Mouse (Mus musculus) limb, embryonic 14.5 days (tissue): Measurements from ENCODE around the gene G430095P16Rik. TPM values are rescaled to one million over a fixed set of nuclear protein-coding genes. Genes with fewer than 3 reads are reported as not detected.
A peak's percentile ranks its signal among the peaks of the same experiment; 100 is the strongest.

ENCODE experiments used
- ATAC-seq: fragments of 200-750 bp; cut with Nextera tagmentation; 2 replicates; pipeline ENCODE4 v1.8.0; 2017; ENCODE audit warnings: low read depth, moderate number of reproducible peaks, moderate TSS enrichment; ENCODE audit not compliant: low FRiP score
- DNase-seq: peaks from one replicate; pipeline ENCODE4 v3.0.0-alpha.2; 2015; ENCODE audit warnings: low spot score
- H3K27ac ChIP-seq: fragments of 300-500 bp; sonication (generic); replicated peaks from 2 replicates; pipeline ENCODE4 v1.5.1; 2014; ENCODE audit warnings: low read depth, mild to moderate bottlenecking, low read length, moderate library complexity, mixed read lengths
- H3K27me3 ChIP-seq: fragments of 300-500 bp; sonication (generic); 2 replicates; pipeline ENCODE4 v1.6.1; 2014; ENCODE audit warnings: low read length, mixed read lengths; ENCODE audit not compliant: control insufficient read depth, insufficient read depth
- H3K36me3 ChIP-seq: fragments of 300-500 bp; sonication (generic); 2 replicates; pipeline ENCODE4 v1.6.1; 2014; ENCODE audit warnings: mild to moderate bottlenecking, low read length, moderate library complexity, mixed read lengths; ENCODE audit not compliant: control insufficient read depth, insufficient read depth
- H3K4me1 ChIP-seq: fragments of 300-500 bp; sonication (generic); 2 replicates; pipeline ENCODE4 v1.6.1; 2014; ENCODE audit warnings: antibody characterized with exemption, low read length, mixed read lengths; ENCODE audit not compliant: control insufficient read depth, insufficient read depth
- H3K4me2 ChIP-seq: fragments of 300-500 bp; sonication (generic); replicated peaks from 2 replicates; pipeline ENCODE4 v1.6.1; 2014; ENCODE audit warnings: low read depth, mild to moderate bottlenecking, low read length, moderate library complexity; ENCODE audit not compliant: severe bottlenecking
- H3K4me3 ChIP-seq: fragments of 300-500 bp; sonication (generic); replicated peaks from 2 replicates; pipeline ENCODE4 v1.5.1; 2014; ENCODE audit warnings: low read length
- H3K9ac ChIP-seq: fragments of 300-500 bp; sonication (generic); 2 replicates; pipeline ENCODE4 v1.6.1; 2014; ENCODE audit warnings: mild to moderate bottlenecking, low read depth, low read length, moderate library complexity; ENCODE audit not compliant: severe bottlenecking
- H3K9me3 ChIP-seq: fragments of 300-500 bp; sonication (generic); 2 replicates; pipeline ENCODE4 v1.6.1; 2016; ENCODE audit warnings: low read length; ENCODE audit not compliant: control insufficient read depth
- POLR2A ChIP-seq: fragments of 200-500 bp; IDR thresholded peaks from 2 replicates; pipeline ENCODE4 v1.8.0; 2012; ENCODE audit warnings: inconsistent platforms, mild to moderate bottlenecking, moderate library complexity, borderline replicate concordance; ENCODE audit not compliant: insufficient read depth, insufficient read length; ENCODE audit errors: extremely low read depth
- WGBS: fragments of 180-500 bp; shearing (Covaris S2); extraction: QIAGEN DNeasy Blood & Tissue Kit; methylation state at CpG from one replicate; pipeline ENCODE4 v1.1.7; 2014; 5-methylcytosine and 5-hydroxymethylcytosine counted together
- polyA plus RNA-seq, 2 experiments: library from polyadenylated mRNA; depleted of rRNA in 1 of 2; stranded (reverse) in 1 of 2; unstranded in 1 of 2; fragments of >200 nt; fragmentation: Nextera tagmentation in 1 of 2; extraction: Ambion mirVana in 1 of 2; gene quantifications; 2 replicates each; pipeline versions ENCODE4 v1.2.1 to v1.2.3; 2012 to 2014

Gene G430095P16Rik
- polyA plus RNA-seq, 2 experiments: 4.3 to 5.7 TPM

GRCm38 (mm10) chr8:84757501-84757900, 34.7 kb downstream of the G430095P16Rik start:
- H3K4me3 ChIP-seq: no peak overlapping the region
- ATAC-seq (no peak), DNase-seq (no peak)
- H3K9me3 ChIP-seq: no peaks in the 10 kb centered on the region
- TF ChIP-seq POLR2A: no peak
- peaks cover 69% of the 10 kb centered on the region for H3K36me3 ChIP-seq
- H3K4me2 ChIP-seq: no peak overlapping the region
- peaks cover 57% of the 10 kb centered on the region for H3K4me1 ChIP-seq
- WGBS: 28% methylated on average over 3 of the region's 5 CpGs
- H3K27ac ChIP-seq: 0 out of 2 replicates have a peak overlapping the region, but pooled peaks have one; percentile 26
- H3K9ac ChIP-seq: no peak overlapping the region
- H3K27me3 ChIP-seq: no peaks in the 10 kb centered on the region

DNA sequence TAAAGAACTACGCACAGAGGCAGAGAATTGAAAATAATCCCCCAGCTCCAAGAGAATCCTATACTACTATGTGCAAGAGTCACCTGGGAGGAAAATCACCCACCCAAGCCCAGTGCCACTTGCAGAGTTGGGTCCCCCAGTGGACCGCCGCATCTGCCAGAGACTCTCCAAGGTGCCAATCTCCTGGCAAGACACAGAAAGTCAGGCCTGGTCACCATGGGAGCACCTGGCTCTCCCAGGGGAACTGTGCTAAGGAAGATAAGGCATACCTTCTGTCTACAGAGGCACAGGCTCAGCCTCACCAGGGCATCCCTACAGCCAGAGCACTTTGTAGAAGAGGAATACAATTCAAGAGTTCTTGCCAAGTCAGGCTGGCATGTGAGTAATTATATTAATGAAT, 35.5 kb downstream of the G430095P16Rik start:
- no peak overlapping the region for H3K27ac ChIP-seq
- H3K4me3 ChIP-seq: no peak overlapping the region
- peaks cover 70% of the 10 kb centered on the region for H3K36me3 ChIP-seq
- H3K4me2 ChIP-seq: no peak overlapping the region
- no peaks in the 10 kb centered on the region for H3K27me3 ChIP-seq
- peaks cover 49% of the 10 kb centered on the region for H3K4me1 ChIP-seq
- TF ChIP-seq POLR2A: no peak
- DNase-seq (no peak), ATAC-seq (no peak)
- H3K9me3 ChIP-seq: no peaks in the 10 kb centered on the region
- no peak overlapping the region for H3K9ac ChIP-seq
- 88% methylated on average over 3 of the region's 3 CpGs for WGBS

DNA sequence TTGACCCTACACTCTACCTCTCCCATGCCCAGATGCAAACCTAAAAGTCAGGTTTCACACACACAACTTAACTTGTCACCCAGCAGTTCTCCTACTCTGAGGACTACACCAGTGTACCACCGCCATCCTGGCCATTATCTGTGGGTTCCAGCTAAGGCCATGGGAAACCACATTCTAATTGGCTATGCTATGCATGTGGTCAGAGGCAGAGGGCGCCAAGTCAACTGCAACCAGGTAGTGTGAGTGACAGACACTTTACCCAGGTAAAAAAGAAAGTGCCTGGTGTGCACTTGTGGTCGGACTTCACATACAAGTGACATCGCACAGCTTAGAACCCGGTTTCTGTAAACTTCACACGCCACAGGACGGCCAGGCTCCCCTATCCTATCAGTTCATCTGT, 36.3 kb downstream of the G430095P16Rik start:
- Histone ChIP-seq H3K27me3 (no peaks in the 10 kb centered on the region), H3K4me2 (no peak overlapping the region), H3K9me3 (no peaks in the 10 kb centered on the region), H3K4me1 (peaks cover 46% of the 10 kb centered on the region), H3K4me3 (no peak overlapping the region), H3K27ac (no peak overlapping the region), H3K9ac (no peak overlapping the region), H3K36me3 (peaks cover 70% of the 10 kb centered on the region)
- no peak for TF ChIP-seq POLR2A
- 60% methylated on average over 7 of the region's 7 CpGs for WGBS
- DNase-seq (no peak), ATAC-seq (no peak)

- Histone ChIP-seq H3K27ac (no peak overlapping the region), H3K4me2 (no peak overlapping the region), H3K4me1 (peaks cover 49% of the 10 kb centered on the region), H3K27me3 (no peaks in the 10 kb centered on the region), H3K36me3 (peaks cover 70% of the 10 kb centered on the region), H3K9ac (no peak overlapping the region), H3K4me3 (no peak overlapping the region), H3K9me3 (no peaks in the 10 kb centered on the region)
- DNase-seq (no peak), ATAC-seq (no peak)
- WGBS: 86% methylated on average over 10 of the region's 10 CpGs
- no peak for TF ChIP-seq POLR2A
These were observed 36.9 kb downstream of the G430095P16Rik start for GRCm38 (mm10) chr8:84759718-84760117.

GRCm38 (mm10) chr8:84760405-84760805, 37.6 kb downstream of the G430095P16Rik start:
- H3K9ac ChIP-seq: no peak overlapping the region
- 50% methylated on average over 7 of the region's 7 CpGs for WGBS
- no peak overlapping the region for H3K4me2 ChIP-seq
- ATAC-seq (no peak), DNase-seq (no peak)
- H3K9me3 ChIP-seq: no peaks in the 10 kb centered on the region
- H3K4me1 ChIP-seq: peaks cover 52% of the 10 kb centered on the region
- no peak overlapping the region for H3K4me3 ChIP-seq
- peaks cover 75% of the 10 kb centered on the region for H3K36me3 ChIP-seq
- H3K27ac ChIP-seq: no peak overlapping the region
- no peaks in the 10 kb centered on the region for H3K27me3 ChIP-seq
- TF ChIP-seq POLR2A: no peak

DNA sequence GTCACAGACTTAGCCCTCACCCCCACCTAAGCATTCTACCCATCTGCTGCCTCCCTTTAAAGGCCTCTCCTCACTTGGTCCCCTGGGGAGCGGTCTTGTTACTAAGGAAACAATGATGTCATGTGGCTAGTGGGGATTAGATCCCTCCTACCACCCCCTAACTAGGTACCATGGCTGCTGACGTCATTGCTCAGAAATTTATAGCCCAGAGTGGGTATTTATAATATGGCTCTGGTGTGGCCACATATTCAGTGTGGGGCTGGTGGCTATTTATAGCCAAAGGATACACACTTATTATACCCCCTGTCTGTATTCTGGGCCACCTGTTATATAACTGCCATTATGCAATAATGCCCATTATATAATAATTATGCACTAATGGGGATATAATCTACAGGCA, 38.1 kb downstream of the G430095P16Rik start:
- DNase-seq (peak; percentile 60), ATAC-seq (peak; percentile 32; the same call in 1 of the 2 replicates)
- Histone ChIP-seq H3K4me1 (peaks cover 53% of the 10 kb centered on the region), H3K9ac (no peak overlapping the region), H3K27me3 (no peaks in the 10 kb centered on the region), H3K36me3 (peaks cover 76% of the 10 kb centered on the region), H3K9me3 (no peaks in the 10 kb centered on the region), H3K4me2 (no peak overlapping the region), H3K4me3 (no peak overlapping the region), H3K27ac (0 out of 2 replicates have a peak overlapping the region, but pooled peaks have one; percentile 14)
- TF ChIP-seq POLR2A: no peak
- WGBS: 17% methylated on average over 2 of the region's 2 CpGs
